In genomic region chr6:145992985-145993384, GRCm38 (mm10) we compare ENCODE assay signal across 10 mouse cellular contexts.
A peak's percentile ranks its signal among the peaks of the same experiment; 100 is the strongest.
DNase-seq lines count a peak whose midpoint lies in the region; ATAC-seq lines count a peak whose summit lies in the region.
"Had no signal": no experiment of that assay in that cellular context is flagged by ENCODE, and none has a peak within 500 bp of the region (broad histone marks: within the 10 kb centered on the region; RNA-seq: fewer than 3 reads in every experiment).

No protein-coding gene starts in this region.

- H3K9me3 ChIP-seq in kidney, embryonic 16.5 days (ENCODE audit: low read length): no peaks in the 10 kb centered on the region

- H3K36me3 ChIP-seq in kidney, embryonic 16.5 days (ENCODE audit: insufficient read depth, low read length): no peaks in the 10 kb centered on the region

- no peak overlapping the region for H3K9ac ChIP-seq in kidney, embryonic 16.5 days (replicated peaks; ENCODE audit: low read length)

- ATAC-seq in common myeloid progenitor, adult 5-6 weeks (replicated peaks; ENCODE audit: low read depth, poor library complexity, severe bottlenecking): 0 out of 2 replicates have a peak, but pooled peaks have one; percentile 15
- peak; percentile 69; the same call in 1 of the 2 replicates for ATAC-seq in kidney, embryonic 16.5 days (ENCODE audit: low FRiP score, low TSS enrichment)

- H3K4me2 ChIP-seq in kidney, embryonic 16.5 days (replicated peaks; ENCODE audit: low read depth, low read length): no peak overlapping the region
- H3K4me2 ChIP-seq: midbrain, embryonic 11.5 days had no signal

- peak; percentile 35 for DNase-seq in right cerebral cortex, adult 18-20 months
- no peak for DNase-seq in right cerebral cortex, postnatal 25 days
- peak; percentile 55 for DNase-seq in ovary, postnatal 36 days (ENCODE audit: low spot score)
- no peak for DNase-seq in frontal cortex, postnatal 14 days (ENCODE audit: low spot score in 2 of 2)
- no peak for DNase-seq in layer of hippocampus, adult 18-20 months (ENCODE audit: low spot score in 2 of 2)
- DNase-seq in thymus, postnatal 14 days: no peak
- DNase-seq: thymus, postnatal 25 days had no signal

- 27% methylated on average over 10 of the region's 10 CpGs for whole genome bisulfite sequencing in kidney, embryonic 16.5 days

- peaks cover 14% of the 10 kb centered on the region for H3K4me1 ChIP-seq in kidney, embryonic 16.5 days (ENCODE audit: insufficient read depth, low read length)

- no peak overlapping the region for H3K4me3 ChIP-seq in kidney, embryonic 16.5 days (ENCODE audit: low read length)

- H3K27me3 ChIP-seq in kidney, embryonic 16.5 days (ENCODE audit: insufficient read depth, low read length): no peaks in the 10 kb centered on the region

- peak overlapping the region; percentile 3; the same call in 1 of the 2 replicates for H3K27ac ChIP-seq in kidney, embryonic 16.5 days (ENCODE audit: low read length)

Comparison
In these comparisons a context has a peak if more than half of its experiments do, and no peak if none do; other contexts are left out.
1. DNase-seq: peak in right cerebral cortex, adult 18-20 months (single experiment) and ovary, postnatal 36 days (single experiment); none in right cerebral cortex, postnatal 25 days (single experiment), frontal cortex, postnatal 14 days (0 of 2), layer of hippocampus, adult 18-20 months (0 of 2) and thymus, postnatal 14 days (single experiment).